Mouse (Mus musculus) spleen, adult 12 weeks (tissue): Measurements from ENCODE around the gene Dpp9.

ENCODE experiments used
- DNase-seq: peaks from one replicate; pipeline ENCODE4 v3.0.0; 2022; ENCODE audit warnings: low spot score

Gene Dpp9

DNA sequence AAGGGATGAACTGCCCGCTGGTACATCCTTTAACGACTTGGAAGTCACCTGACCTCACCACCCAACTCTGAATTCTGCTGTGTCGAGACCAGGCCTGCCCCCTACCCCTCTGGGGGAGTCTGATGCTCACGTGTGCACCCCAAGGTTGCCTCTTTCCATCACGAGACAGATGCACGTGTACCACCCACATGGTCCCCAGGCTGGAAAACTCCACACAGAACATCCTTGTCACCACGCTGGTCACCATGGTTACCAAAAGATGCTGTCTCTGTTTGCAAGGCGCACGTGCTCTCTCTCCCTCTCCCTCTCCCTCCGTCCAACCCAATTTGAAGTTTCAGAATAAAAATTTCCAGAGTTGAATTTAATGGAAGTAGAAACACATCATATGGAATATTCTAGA is 11.2 kb upstream of the Dpp9 start:
- no peak for DNase-seq

DNA sequence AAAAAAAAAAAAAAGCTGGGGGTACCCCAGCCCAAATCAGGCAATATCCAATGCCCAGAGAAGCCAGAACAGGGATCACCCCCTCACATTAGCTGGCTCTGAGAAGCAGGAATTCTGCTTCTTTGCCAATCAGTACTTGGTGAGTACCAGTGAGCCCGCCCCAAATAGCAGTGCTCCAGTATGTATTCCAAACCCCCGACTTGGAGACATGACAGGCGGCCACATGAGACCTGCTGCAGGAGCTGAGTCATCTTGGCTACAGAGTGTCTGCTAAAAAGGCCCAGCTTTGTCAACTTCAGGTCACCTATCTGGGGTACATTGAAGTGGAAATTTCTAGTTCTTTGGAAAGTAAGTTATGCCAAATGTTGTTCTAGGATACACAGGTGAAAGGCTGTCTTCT is 7.9 kb upstream of the Dpp9 start:
- DNase-seq: no peak

DNA sequence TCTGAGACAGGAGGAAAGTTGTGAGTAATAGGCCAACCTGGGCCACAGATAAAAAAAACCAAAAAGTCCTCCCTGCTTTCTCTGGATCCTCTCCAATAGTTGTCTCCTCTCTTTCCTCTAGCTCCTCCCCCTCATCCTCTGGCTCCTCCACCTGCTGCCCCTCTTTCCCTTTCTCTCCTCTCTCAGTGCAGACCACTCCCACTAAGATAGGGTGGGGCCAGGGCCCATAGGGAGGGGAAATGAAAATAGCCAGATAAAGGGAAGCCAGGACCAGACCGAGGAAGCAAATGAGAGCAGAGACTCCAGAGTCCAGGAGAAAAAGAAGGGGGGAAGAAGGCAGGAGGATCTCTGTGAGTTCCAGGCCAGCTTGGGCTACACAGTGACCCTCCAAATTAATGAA is 6.2 kb upstream of the Dpp9 start:
- no peak for DNase-seq

DNA sequence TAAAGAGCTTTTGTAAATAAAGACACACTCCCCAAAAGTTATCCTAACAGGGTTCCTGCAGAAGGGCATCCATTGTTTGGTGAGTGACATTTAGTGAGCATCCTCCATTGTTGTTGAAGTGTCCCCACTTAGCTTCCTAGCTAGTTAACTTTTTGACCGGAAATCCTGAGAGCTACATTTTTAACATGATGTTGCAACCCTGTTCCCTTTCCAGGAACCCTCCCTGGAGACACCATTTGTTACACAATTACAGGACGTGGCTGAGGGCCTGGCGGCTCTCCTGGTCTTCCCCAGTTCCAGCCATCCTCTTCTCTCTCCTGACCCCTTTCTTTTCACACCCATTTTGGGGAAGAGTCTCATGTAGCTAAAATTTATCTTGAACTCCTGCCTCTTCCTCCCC is 1.1 kb upstream of the Dpp9 start:
- no peak for DNase-seq

DNA sequence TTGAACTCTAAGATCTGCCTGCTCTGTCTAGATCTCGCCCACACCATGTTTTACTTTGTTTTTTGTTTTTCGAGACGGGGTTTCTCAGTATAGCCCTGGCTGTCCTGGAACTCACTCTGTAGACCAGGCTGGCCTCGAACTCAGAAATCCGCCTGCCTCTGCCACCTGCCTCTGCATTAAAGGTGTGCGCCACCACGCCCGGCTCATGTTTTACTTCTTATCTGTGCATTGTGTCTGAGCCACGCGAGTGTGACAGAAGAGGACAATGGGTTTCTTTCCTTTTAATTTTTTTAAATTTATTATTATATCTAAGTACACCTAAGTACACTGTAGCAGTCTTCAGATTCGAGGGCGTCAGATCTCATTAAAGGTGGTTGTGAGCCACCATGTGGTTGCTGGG is 546 bp upstream of the Dpp9 start:
- no peak for DNase-seq

DNA sequence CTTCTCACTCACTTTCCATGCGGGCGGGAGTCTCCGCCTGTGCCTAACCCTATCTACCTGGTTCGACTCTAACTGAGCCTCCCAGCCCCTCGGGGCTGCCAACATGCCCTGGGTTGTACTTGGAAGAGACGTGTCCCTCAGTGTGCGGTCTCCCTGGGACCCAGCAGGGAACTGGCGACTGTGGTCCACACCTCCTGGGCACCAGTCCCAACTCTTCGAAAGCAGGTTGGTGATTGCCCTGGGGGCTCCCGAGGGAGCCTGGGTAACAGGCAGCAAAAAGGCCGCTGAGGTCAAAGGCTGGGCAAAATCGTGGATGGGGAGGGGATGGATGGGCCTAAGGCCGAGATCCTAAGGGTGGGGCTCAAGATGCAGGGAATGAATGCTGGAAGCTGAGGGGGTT is 1.0 kb downstream of the Dpp9 start:
- DNase-seq: no peak

DNA sequence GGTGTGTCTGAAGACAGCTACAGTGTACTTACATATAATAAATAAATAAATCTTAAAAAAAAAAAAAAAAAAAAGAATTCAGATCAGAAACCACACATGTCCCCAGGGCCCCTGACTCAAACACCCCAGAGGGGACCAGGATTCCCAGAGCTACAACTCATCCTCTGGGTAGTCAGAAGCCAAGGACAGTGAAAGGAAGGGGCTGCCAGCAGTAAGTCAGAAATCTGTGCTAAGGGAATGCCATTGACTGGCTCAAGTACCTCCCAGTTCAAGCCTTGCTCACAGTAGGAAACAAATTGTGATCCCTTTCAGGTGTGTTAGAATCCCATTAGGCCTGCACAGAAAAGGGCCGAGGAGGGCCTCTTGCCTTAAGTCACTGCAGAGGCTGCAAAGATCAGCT is 4.5 kb downstream of the Dpp9 start:
- DNase-seq: no peak

DNA sequence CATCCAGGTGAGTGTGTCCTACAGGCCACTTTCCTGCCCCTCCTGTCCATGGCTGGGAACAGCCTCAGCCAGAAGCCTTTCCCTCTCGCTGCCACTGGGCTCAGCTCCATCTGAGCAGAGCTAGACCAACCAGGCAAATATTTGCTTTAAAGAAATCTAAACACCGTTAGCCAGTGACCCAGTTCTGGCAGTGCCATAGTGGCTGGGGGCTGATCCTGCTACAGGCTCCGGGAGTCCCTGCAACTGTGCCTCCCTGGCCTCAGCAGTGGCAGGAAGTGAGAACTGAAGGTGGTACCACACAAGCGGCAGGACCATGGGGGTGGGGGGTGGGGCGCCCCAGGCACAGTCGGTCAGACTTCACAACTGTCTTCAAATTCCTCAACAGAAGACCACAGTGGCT is 6.0 kb downstream of the Dpp9 start:
- no peak for DNase-seq

DNA sequence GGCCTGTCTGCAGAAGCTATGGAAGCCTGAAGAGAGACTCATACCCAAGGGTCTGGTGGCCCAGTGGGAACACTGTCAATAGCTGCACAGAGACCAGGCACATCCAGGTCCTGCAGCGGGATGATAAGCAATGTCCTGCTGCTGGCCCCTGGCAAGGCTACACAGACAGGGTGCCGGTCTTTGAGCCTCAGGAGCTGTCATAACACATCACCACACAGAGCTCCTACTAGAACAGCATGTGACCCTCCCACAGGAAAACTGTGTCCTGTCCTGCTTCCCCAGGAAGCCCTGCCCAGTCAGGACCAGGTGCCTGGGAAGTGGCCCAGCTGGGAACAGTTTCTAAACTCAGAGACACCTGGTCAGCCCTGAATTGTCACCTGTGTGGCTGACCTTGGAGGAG is 7.6 kb downstream of the Dpp9 start:
- no peak for DNase-seq

DNA sequence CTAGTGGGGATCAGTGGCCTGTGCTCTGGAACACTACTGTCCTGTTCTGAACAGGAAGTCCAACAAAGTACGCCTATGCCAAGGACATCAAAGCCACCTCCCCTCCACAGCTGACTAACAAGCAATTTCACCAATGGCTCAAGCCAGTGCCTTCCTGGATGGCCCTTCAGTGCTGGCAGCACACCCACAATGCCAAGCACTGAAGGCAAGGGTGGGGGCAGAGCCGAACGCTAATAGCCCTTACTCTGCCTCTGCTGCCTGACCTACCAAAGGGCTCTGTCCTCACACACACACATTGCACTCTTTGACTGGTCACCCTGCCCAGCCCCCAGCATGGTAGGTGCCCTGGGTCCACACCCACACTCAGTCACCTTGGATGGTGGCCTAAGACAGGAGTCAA is 9.9 kb downstream of the Dpp9 start:
- no peak for DNase-seq

DNA sequence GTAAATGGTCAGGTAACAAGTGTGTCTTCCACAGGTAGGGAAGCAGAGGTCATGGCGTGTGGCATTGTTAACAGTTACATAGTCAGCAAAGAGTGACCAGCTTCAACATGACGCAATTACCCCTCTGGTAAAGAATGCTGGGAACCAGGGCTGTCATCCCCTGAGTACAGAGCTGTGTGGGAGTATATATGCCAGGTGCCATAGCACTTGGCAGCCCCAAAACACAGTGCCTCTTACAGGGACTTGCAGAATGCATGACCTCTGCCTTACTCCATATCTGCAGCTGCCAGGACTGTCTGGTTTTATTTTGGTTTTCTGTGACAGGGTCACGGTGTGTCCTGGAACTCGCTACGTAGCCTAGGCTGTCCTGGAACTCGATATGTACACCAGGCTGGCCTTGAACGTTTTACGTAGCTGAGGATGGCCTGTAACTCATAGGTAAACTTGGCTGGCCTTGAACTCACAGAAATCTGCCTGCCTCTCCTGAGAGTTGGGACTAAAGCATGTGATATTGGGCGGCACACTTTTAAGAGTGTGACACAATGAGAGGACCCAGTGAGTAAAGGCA is 10.7 kb downstream of the Dpp9 start:
- no peak for DNase-seq

DNA sequence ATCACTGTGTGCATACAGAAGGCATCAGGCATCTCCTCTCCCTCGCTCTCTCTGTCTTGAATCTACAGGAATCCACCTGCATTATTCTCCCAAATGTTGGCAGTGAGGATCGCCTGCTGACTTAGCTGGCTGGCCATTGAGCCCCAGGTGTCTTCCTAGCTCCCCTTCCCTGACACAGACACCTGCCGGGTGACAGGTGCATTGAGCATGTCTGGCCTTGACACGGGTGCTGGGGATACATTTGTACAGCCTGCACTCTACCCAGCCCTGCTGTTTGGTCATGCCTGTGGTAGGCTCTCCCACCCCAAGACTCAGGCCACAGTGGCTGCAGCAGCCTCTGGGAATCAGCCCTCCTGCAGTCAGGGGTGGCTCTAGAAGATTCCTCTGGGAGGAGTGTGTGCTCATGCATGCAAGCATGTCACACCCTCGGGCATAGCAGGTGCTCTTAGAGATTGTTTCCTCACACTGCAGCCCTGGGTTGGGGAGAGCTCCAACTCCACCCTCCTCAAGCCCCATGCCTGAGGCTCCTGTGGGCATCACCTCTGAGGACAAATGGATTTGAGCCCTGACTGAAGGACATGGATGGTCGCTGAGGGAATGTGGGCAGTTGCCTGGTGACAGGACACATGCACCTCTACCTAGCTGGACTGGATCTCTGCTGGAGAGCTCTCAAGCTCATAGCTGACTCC is 11.6 kb downstream of the Dpp9 start:
- DNase-seq: no peak

DNA sequence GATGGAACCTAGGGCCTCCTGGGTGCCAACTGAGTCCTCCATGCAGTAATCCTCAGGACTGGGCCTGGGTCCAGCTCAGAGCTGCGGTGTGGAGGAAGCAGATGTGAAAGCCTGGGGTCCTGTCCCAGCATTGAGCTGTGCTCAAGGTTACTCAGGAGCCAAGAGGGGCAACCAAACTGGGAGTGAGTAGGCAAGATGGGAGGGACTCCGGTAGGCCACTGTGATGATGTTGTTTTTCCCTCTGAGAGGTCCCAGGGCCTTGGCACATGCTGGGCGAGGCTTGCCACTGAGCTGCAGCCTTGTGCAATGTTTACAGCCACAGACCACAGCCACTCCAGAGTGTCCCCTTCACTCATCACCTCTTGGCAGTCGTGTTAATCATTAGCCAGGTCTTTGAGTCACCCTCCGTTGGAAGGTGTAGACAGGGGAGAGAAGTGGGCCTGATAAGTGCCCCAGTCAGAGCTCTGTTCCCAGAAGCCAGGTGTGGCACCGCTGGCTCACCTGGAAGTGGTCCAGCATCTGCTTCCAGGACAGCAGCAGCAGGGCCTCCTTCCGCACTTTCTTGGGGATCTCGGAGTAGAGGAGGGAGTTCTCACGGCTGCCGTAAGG is 12.3 kb downstream of the Dpp9 start:
- no peak for DNase-seq

DNA sequence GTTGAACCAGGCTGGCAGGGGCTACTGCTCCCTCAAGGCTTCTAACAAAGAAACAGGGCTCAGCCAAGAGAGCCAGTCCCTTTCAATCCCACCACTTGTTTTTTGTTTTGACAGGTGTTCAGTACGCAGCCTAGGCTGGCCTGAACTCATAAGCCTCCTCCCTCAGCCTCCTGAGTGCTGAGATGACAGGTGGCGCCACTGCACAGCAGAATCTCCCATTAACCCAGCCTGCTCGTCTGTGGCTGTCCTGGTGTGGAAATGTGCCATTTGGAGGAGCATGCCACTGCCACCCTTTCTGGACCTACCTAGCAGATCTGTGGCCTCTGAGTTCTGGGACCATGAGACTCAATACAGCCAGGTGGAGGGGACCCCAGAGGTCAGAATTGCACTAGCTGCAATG is 15.0 kb downstream of the Dpp9 start:
- no peak for DNase-seq

DNA sequence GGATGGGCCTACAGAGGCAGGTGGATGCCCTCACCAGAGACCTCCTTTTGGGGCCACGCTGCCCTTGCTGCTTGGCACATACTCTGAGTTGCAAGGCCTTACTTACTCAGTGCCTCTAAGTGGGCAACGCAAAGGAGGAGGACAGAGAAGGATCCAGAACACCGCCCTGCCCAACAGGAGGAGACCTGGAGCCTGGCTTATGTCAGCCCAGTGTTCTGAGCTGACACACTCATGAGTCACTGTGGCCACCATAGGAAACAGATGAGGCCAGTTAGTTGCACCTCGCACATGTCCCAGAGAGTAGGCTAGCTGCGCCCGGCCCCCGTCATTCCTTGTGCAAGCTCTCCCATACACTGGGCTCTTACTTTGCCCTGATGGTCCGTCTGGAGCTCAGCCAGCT is 16.2 kb downstream of the Dpp9 start:
- DNase-seq: no peak

DNA sequence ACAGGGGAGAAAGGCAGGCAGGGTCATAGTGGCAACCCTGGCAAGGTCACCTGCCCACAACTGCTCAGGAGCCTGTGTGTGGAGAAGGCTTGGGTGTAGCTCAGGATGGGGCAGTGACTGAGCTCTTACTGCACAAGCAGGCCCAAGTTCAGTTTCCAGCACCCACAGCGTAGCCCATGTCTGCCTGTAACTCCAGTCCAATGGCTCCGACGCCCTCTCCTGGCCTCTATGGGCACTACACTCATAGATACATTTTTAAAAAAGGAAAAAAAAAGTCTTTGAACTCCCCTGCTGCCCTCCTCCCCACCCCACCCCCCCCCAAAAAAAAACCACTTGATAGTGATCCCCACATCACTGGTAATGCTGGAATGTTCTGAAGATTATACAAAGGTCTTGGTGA is 17.1 kb downstream of the Dpp9 start:
- no peak for DNase-seq

DNA sequence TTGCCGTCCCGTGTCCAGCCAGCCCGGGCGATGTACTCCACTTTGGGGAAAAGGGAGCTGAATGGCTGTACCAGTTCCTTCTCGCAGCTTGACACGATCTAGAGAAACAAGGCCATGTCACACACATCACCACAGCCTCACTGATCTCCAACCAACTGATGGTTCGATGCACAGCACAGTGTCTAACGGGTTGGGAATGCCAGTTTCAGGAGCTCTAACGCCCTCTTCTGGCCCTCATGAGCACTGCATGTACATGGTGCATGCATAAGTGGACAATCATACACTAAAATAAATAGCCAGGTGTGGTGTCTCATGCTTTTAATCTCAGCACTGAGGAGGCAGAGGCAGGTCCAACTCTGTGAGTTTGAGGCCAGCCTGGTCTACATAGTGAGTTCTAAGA is 18.1 kb downstream of the Dpp9 start:
- no peak for DNase-seq

DNA sequence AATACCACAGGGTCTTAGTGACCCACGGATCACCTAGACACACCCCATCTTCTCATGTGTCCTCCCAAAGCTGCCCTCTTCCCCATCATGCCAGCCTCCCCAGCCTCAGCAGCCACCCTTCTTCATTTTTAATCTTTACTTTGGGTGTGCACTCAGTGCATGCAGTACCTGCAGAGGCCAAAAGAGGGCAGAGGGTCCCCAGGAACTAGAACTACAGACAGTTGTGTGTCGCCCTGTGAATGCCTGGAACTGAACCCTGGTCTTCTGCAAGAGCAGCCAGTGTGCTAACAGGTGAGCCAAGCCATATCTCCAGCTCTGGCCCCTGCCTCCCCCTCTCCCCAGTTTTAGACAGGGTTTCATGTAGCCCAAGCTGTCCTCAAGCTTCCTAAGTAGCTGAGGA is 21.8 kb downstream of the Dpp9 start:
- peak; percentile 22 for DNase-seq

DNA sequence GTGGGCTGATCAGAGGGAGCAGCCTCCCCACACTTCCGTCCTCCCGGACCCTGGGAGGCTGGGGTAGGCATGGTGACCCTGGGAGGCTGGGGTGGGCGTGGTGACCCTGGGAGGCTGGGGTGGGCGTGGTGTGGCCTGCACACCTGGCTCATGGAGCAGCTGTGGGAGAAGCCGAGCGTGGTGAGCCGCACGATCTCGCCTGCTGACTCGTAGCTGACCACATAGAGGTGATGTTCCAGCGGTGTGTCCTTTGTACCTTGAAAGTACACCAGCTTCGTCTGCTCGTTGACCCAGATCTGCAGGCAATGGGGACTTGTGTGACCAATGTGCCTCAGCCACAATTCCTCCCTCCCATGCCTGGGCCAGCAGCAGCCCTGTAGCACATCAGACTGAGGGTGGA is 23.9 kb downstream of the Dpp9 start:
- no peak for DNase-seq

DNA sequence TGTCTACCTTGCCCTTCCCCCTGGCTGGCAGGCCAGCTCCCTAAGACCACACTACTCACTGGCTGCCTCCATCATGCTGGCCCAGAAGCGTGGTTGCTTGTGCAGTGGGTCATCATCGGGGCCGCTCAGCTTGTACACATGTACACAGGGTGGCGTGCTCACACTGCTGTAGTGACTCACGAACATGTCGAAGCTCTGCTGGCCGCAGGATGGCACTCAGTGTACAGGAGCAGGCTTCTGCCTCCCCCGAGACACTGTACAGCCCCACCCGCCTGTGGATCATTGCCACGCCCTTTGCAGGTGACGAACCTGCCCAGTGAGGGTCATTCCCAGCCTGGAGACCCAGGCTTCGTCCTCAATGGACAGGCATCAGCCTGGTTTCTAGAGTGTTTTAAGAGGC is 24.3 kb downstream of the Dpp9 start:
- DNase-seq: no peak

DNA sequence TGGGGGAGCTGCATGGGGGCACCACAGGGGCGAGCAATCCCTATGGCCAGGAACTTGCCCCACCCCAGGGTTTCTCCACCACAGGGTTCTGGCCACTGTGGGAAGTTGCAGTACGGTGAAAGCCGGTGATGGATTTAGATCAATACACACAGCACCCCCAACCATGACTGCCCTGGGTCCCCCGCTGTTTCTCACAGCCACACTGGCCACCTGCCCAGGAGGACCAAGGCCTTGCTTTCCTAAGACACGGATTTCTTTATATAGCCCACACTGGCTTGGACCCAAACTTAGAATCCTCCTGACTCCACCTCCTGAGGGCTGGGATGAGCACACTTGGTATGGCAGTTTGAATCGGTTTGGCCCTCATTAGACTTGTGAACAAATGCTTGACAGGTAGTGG is 27.4 kb downstream of the Dpp9 start:
- DNase-seq: no peak

DNA sequence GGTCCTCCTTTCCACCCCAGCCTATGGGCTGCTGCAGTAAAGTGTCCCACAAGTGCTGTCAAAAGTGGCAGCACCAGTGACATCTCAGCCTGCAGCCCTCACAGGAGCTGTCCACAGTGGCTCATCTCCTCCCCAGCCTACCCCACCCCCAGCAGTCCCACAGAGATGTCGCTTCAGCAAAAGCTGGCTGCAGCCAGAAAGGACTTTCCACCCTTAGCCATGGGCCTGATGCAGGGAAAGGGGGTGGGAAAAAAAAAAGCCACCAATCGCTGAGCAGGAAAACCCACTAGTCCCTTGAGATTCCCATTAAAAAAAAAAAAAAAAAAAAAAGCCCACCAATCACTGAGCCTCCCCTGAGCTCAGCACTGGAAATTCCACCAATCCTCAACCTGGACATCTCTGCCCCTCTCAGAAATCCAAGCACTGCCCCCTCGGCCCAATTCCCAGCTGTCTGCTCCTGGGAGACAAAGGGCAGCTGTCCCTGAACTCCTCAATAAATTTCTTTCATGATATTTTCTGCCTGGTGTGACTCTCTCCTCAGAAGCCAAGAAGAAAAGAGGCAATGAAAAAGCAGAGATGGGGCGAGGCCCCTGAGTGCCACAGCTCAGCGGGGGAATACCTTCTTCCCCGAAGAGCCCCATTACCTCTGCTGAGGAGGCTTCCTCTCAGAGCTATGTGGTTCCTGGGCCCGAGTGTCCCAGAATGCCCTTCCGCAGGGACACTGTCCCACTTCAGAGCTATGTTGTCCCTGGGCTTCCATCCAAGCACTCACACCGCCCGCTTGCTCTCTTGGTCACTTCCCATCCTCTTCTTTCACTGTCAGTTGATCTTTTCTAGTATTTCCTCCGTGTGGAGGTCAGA is 33.2 kb downstream of the Dpp9 start:
- no peak for DNase-seq

DNA sequence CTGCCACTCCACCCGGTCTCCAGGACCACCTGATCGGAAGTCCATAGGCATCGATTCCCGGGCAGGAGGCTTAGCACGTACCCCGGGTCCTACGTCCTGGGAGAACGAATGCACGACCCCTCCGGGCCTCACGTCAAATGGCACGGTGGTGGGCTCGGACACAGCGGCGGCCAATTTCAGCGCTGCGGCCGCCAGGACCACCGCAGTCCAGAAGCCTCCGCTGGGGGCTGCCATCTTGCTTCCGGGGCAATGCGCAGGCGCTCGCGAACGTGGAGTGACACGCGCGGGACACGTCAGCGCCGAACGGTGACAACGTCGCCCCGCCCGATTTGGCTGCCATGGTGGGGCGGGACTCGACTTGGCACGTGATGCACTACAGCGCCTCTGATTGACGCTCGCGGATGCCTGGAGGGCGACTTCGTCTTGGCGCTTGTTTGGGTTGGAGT is 35.0 kb downstream of the Dpp9 start, which contains the start of gene Mydgf:
Gene Mydgf (minus strand): TSS at position 263 of the 446 bp plus-strand sequence.
- peak; percentile 91 for DNase-seq
